Mouse (Mus musculus) frontal cortex, postnatal 25 days (tissue): Measurements from ENCODE around the gene Ecsit.
"Not testable (repeated sequence)": the region's sequence is repeated elsewhere in the genome, so short reads cannot be mapped to it uniquely, and the experiment has no call there.

Experiments used
- DNase-seq, 2 experiments: peaks; one replicate each; pipeline ENCODE4 v3.0.0; 2022; ENCODE audit warnings: low spot score in 2 of 2

Ecsit gene

DNA sequence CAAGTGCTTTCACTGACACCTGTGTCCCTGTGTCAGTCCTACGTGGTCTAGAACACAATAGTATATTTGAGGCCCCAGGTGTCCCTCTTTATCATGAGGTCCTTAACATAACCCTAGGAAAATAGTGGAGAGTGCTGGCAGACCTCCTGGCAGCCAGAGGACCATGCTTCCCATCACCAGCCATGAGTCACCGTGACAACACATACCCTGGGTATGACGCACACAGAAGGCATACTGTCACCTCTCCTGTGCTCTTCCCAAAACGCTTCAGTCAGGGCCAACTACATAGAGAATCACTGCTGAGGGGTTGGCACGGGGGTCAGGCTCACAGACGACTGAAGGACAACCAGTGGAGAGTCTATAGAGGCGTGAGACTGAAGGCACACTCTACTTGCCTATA lies 4.7 kb upstream of the Ecsit start:
- no peak for DNase-seq

DNA sequence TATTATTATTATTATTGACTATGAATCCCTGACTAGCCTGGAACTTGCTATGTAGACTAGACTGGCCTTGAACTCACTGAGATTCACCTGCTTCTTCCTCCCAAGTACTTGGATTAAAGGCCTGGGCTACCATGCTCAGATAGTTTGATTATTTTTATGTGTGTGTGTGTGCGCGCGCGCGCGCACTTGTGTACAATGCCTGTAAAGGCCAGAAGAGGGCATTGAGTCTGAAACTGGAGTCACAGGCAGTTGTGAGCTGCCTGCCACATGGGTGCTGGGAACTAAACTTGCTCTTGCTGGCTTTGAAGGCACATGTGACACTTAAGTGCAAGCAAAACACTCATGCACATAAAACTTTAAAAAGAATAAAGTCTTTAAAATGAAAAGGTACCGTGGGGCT lies 4.0 kb upstream of the Ecsit start:
- no peak for DNase-seq

DNA sequence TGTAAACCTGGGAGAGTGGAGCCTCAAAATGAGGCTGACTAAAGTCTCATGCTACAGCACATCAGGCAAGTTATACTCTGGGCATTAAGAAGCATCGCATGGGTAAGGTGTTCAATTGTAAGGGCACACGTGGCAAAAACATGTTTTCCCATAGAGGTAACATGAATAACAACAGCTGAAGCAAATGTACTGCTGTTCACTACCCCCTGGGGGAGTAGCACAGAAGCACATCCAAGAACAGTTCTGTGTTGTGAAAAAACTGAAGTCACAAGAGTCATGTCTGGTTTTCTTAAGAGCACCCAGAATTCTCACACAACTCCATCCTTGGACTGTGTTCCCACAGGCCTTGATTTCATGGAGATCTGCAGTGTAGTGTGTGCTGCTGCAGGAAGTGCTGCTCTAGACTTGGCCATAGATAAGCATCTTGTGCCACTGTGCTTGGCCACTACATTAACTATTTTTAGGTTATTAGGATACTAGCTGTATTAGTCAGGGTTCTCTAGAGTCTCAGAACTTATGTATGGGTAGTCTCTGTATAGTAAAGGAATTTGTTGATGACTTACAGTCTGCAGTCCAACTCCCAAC lies 1.9 kb upstream of the Ecsit start:
- DNase-seq = no peak

DNA sequence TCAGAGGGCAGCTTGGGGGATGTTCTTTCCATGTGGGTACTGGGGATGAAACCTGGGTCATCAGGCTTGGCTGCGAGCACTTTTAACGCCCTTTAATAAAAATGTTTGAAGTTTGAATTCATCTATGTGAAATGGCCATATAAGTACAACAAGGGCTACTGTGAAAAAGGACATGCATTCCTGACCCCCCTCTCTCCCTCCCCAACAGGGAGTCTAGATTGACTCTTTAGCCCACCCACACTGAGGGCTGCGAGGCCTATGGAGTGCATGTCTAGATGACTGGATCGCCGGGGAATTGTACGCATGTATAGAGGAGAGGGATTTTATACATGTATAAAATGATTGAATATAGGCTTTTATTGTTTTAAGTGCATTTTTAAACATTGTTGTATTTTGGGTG lies 774 bp upstream of the Ecsit start:
- no peak for DNase-seq

DNA sequence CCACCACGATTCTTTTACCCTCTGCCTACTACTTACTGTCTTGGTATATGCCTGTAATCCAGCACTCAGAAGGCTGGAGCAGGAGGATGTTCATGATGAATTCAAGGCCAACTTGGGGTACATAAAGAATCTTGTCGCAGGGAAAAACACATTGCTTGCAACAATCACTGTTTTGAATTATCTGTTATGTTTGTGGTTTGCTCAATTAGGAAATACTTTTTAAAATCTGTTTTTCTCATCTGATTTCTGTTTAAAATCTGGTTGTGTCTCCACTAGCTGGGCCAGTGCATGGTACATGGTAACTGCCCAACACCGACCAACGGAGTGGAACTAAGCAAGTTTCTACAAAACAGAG lies 594 bp downstream of the Ecsit start:
- DNase-seq = no peak

DNA sequence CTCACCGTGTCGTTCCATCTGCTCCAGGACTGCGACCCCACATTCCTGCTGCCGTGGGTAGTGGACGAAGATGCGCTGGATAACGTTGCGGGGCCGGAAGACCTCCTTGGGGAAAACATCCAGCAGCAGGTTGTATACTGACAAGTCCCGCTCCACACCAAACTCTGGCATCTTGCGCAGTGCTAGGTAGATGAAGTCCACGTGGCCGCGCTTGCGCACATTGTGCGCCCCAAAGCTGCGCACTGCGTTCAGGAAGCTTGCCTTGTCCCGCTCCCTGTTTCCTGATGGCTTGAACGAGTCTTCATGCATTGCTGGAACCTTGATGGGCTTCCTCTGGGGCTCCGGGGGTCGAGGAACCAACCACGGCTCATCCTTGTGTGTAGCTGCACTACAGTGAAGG lies 9.0 kb downstream of the Ecsit start:
- no peak for DNase-seq

DNA sequence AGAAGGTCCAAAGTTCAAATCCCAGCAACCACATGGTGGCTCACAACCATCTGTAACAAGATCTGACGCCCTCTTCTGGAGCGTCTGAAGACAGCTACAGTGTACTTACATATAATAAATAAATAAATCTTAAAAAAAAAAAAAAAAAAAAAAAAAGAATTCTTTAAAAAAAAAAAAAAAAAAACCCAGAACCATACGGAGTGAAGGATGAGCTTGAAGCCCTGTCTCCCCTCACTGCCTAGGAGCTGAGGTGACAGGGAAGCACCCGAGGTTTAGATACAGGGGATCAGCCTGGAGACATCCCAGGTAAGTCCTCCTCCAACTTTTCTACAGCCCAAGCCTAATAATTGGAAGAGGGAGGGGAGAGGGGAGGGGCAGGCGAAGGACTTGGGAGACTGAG lies 9.5 kb downstream of the Ecsit start:
- DNase-seq = not testable (repeated sequence)

DNA sequence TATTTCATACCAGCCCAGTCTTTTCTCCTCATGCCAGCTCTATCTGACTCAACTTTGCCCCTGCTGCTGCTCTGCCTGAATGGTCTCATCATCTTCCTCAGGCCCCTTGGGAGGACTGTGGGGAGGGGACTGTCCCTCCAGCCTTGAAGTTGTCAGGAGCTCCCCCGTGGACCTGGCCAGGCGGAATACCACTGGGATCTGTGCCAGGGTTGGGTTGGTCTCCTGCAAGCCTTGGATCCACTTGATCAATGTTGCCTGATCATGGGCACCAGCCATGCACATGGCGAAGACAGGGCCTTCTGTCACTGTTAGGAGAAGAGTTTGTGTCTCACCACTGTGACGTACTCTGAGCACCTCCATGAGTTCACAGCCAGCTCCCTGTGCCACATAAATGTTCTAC lies 13.0 kb downstream of the Ecsit start:
- DNase-seq = no peak

DNA sequence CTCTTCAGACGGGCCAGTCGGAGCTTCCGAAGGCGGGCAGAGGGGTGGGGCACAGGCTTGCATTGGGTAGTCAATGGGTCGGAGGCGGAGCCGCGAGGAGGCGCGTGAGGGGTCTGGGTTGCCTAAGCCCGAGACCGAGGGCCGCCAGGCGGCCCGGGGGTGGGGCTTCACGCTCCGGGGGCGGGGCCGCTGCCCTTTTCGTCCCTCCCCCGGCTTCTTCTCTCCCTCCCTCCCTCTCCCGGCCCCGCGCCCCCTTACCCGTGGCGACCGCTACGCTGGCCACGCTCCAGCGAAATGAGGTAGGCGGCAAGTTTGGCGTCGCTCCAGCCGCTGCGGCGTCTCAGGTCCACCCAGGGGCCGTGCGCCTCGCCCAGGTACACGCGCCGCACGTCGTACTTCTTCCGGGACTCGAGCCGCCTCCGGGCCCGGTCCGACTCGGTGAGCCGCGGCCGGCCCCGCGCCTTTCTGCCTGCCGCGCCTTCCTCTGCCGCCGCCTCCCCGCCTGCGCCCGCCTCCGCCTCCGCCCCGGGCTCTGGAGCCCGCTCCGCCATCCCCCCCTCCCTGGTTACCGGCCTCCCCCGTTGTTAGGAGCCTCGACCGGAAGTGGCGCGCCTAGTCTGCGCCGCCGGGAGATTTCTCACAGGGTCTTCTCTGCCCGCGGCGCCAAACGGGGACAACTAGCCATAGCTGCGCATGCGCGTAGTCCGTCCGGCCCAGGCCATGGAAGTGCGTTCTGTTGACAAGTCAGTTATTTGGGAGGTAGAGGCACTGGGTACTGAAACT lies 14.3 kb downstream of the Ecsit start, which contains the start of the genes Gm49318 and Zfp653:
Gene Gm49318, minus strand, starts transcription at position 469 of the 783 bp plus-strand sequence.
Gene Zfp653, minus strand, starts transcription at position 586 of the 783 bp plus-strand sequence.
- peak; percentile 94 to 95 for DNase-seq

DNA sequence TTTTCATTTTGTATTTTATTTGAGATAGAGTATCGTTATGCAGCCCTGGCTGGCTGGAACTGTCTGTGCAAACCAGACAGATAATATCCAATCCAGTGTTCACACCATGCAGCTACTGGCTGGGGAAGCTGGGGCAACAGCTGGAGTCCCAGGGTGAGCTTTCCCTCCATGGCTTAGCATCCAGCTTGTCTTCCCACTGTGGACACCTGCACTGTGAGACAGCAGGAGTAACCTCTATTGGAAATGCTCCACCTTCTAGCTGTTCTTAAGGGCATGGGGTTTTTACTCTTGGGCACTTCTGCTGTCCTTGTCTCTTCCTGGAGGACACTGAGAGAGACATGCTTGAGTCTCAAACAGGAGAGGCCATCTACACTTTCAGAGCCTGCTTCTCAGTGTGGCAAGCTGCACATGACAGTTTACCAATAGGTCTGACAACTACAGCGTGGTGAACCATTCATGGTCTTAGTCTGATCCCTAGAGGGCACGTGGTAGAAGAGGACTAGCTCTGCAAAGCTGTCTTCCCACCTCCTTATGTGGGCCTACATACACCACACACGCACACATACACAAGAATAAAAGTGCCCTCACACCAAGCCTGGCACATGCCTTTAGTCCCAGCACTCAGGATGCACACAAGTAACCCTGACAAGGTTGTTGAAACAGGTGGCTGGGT lies 15.2 kb downstream of the Ecsit start:
- no peak for DNase-seq

DNA sequence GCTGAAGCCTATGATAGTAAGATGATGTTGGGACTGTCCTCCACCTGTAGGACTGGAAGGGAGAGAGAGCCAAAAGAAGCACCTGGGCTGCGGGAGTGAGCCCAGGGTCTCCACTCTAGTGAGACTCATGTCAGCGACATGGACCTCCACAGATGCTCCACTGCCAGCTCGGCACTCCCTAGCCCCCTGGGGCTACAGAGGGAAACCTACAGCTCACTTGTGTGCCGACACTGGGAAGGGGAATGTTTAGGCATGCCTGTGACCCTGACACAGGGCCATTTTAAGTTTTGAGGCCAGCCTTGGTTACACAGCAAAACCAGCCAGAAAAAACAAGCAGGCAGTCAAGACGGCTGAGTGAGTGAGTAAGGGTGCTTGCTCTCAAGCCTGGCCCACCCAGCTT lies 18.0 kb downstream of the Ecsit start:
- DNase-seq = no peak

DNA sequence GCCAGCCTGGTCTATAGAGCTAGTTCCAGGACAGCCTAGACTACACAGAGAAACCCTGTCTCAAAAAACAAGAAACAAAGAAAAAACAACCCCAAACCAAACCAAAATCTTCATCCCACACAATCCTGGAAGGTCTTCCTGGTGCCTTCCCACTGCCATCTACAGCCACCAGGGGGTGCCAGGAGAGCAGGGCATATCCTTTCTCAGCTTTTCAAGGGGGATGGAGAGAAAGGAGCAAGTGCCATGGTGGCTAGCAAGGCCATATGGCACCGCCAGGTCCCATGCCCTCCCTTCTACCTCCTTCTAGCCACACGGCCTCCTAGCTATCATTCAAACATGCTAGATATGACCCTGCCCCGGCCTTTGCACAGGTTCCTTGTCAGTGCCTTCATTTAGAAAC lies 18.8 kb downstream of the Ecsit start:
- peak in 1 of 2 experiments; percentile 36 for DNase-seq

DNA sequence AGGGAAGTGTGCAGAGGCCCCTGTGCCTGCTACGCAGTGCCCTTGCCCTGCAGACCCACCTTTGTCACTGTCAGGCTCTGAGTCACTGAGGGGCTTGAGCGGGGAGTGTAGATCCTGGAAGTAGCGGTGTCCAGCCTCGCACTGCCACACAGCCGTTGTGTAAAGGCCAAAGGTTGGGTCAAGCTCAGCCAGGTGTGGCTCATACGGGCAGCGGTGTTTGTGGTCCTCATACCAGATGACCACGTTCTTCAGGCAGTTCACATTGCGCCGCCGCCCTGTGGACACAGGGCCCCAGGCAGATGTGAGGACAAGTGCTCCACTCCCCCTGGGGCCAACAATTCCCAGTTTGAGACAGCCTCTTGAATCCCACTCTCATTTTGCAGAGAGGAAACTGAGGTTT lies 19.6 kb downstream of the Ecsit start:
- DNase-seq = no peak

DNA sequence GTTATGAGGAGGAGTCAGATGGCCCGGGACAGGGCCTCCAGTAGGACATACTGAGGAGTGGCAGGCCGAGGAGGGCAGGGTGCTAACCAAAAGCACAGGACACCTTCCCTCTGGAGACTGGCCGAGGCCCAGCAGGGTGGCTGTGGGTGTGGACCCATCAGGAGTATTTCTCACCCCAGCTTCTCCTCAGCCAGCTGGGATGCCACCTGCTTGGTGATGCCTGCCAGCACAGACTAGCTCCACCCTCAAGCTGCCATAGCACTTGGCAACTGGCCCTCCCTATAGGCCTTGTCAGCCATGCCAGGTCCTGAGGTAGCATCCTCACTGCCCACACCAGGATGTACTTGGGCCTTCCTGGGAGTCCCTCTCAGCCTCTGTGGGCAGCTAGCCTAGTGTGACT lies 20.9 kb downstream of the Ecsit start:
- DNase-seq = no peak

DNA sequence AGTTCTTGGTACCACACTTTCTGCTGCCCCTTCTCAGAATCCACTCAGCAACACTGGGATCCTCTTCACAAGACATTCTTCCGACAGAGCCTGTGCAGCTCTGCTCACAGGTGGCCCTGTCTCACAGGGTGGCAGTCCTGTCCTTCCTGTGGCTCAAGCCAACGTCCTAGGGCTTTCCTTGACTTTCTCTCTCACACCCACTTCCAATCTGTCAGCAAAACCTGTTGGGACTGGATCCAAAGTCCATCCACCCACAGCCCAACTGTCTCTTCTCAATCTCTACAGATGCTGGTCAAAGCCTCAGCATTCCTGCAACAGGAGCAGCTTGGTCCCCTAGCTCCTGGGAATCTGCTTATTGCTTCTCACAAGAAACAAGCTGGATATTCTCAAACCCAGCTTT lies 23.9 kb downstream of the Ecsit start:
- peak in 1 of 2 experiments; percentile 48 for DNase-seq

DNA sequence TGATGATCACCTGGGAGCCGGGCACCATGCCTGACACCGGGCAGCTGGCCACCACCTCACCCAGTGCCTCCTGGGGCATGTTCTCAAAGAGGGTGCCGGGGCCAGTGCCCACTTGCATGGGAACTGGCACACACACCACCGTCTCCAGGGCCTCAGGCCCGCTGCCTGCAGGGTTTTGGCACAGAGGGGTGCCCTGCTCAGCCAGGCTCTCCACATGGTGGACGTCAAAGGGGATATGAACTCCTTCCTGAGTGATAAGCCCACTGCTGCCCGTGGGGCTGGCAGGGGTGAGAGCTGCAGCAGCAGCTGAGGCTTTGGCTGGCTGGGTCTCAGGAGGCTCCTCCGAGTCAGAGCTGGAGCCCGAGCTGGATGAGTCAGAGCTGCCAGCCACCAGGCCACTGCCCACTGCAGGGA lies 27.2 kb downstream of the Ecsit start:
- DNase-seq = no peak

DNA sequence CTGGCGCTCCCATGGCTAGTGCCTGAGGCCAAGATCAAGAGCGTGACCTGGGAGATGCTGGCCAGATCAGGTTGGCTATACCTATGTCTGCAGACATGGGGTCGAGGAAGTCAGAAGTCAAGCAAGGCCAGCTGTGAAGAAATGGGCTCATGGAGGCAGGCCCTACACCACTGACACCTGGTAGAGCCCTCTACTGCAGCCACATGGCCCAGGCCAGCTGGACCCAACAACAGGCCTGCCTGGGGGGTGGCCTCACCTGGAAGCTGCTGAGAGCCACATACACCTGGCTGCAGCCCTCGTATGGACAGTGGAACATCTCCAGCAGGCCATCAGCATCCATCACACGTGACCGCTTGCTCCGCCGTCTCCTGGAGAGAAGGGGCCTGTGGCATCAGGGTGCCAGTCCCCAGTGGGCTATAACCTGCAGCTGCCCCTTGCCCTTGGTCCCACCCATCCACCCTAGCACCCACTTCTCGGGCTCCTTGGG lies 28.2 kb downstream of the Ecsit start:
- no peak for DNase-seq

DNA sequence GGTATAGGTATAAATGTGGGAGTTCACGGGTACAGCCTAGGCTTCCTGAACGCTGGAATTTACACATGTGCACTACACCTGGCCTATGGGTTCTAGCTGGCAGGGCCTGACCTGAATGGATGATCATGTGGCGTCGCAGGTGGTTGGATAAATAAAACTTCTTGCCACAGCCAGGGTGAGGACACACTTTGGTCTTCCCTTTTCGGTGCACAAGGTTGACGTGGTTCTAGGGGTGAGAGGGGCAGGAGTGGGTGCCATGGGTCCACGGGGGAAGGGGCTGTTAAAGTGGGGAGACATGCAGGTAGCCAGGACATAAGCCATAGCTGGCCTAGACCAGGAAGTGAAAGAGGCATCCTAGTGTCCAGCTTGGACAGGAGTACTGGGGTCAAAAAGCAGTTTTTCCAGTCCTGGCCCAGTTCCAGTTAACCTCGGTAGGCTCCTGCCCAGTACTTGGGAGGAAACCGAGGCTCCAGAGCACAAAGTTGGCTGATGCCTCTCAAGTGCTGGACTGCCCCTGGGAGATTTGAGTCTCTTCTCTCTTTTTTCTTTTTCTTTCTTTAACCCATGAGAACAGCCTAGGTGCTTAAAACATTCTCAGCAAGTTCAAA lies 28.8 kb downstream of the Ecsit start:
- no peak for DNase-seq

DNA sequence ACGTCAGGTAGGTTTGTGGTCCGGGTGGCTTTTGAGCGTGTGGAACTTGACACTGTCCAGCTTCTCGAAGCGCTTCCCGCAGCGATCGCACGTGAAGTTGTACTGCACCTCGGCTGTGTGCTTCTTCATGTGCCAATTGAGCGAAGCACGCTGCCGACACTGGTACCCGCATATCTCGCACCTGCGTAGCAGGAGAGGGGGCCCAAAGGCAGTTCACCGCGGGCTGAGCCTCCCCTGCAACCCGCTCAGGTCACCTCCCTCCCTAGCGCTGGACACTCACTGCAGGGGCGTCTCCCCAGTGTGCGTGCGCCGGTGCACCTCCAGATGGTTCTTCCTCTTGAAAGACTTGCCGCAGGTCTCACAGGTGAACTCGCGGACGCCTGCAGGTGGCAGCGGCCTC lies 29.5 kb downstream of the Ecsit start:
- DNase-seq = no peak

DNA sequence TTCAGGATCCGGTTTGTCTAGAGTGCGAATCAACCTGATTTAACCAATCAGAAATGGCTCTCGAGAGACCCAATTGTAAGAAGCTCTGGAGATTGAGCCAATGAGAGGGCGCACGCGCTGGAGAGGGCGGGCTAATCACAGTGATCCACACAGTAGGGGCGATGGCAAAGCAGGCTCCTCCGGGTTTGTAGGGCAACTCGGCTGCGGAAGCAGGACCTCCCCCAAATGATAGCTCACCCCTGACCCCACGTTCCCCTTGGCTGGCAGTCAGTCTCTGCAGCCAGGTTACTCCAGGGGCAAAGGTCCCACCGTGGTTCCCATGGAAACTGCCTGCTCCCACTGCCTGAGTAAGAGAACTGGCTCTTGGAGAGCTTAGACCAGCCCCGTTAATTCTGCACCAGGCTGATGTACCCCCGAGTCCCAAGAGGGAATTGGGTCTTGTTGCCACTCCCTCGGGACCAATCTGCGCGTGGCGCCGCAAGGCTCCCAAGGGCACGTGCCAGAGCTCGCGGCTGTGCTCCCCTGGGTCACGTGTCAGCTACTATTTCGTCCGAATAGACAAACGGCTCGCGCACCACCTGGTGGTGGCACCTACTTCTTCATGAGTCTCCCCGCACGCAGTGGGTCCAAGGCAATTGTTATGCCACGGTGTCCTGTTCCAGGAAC lies 30.7 kb downstream of the Ecsit start:
- DNase-seq = peak; percentile 70

DNA sequence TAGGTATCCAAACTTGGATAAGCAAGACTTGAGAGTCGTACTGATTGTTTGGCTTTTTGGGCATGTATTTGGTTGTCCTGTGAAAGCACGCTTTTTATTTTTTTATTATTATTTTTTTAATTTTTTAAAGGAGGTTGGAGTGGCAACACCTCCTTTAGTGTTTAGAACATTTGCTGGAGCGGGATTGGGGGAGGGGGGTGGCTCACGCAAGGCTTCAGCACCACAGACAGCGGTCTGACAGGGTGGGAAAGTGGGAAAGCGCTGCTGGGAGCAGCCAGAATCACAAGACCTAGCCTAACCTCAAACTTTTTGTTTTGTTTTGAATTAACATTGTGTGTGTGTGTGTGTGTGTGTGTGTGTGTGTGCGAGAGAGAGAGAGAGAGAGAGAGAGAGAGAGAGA lies 31.6 kb downstream of the Ecsit start:
- no peak for DNase-seq

DNA sequence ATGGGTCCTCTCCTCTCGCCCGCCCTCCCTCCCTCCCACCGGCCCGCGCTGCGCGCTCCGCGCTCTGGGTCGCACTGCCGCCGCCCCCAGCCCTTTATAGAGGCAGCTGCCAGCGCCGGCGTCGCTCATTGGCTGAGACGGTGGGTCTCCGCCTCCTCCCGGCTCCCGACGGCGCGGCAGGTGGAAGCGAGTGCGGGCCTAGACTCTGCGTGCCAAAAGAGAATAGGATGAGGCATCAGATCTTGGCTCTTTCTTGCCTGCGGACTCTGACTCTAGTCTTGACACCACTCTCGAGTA lies 33.3 kb downstream of the Ecsit start, which contains the start of gene Elavl3:
Gene Elavl3, minus strand, starts transcription at position 66 of the 297 bp plus-strand sequence.
- DNase-seq = peak; percentile 56 to 70
